Mouse (Mus musculus) cerebellum, adult 9-11 months (tissue): Measurements from ENCODE around the gene Gstm2.

Experiments used
- DNase-seq: peaks from one replicate; pipeline ENCODE4 v3.0.0; 2022

Gene Gstm2

GRCm38 (mm10) chr3:107939830-107940229 is 46.4 kb downstream of the Gstm2 start:
- DNase-seq = no peak

GRCm38 (mm10) chr3:107939403-107939802 is 46.9 kb downstream of the Gstm2 start:
- DNase-seq = peak; percentile 17

- DNase-seq = no peak
These were observed 50.4 kb downstream of the Gstm2 start for GRCm38 (mm10) chr3:107935888-107936287.

- no peak for DNase-seq
These were observed 51.0 kb downstream of the Gstm2 start for GRCm38 (mm10) chr3:107935268-107935667.

- DNase-seq = no peak
These were observed 54.1 kb downstream of the Gstm2 start for GRCm38 (mm10) chr3:107932128-107932527.
